12 mouse cellular contexts compared by ENCODE assay signal in the genomic region with DNA sequence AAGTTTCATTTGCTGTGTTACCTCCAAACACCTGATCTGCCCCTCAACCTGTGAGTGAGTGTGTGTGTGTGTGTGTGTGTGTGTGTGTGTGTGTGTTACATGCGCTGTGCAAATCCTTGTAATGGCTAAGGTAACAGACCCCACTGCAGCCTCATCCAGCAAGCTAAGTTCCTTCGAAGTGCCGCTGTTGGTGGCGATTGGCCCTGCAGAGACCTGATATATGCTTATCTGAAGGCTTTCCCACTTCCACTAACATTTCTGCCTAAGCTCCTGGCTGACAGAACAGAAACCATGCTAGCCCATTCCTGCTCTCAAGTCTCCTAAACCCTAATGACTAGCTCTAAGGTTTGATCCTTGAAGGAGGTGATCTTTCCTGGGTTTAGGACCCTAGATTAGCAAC.
DNase-seq lines count a peak whose midpoint lies in the region; ATAC-seq lines count a peak whose summit lies in the region.
"Had no signal": no experiment of that assay in that cellular context is flagged by ENCODE, and none has a peak within 500 bp of the region (broad histone marks: within the 10 kb centered on the region; RNA-seq: fewer than 3 reads in every experiment).

No protein-coding gene starts in this region.

- intact Hi-C loops in heart, postnatal 25 days (cut with DNase I): no loop called here

- H3K9me3 ChIP-seq in heart, embryonic 15.5 days (replicated peaks): no peaks in the 10 kb centered on the region
- H3K9me3 ChIP-seq in intestine, embryonic 16.5 days (ENCODE audit: control insufficient read depth, low read length): no peaks in the 10 kb centered on the region
- H3K9me3 ChIP-seq: forebrain, embryonic 10.5 days; limb, embryonic 12.5 days had no signal

- H3K9ac ChIP-seq in heart, embryonic 15.5 days: peak overlapping the region; percentile 25; the same call in 1 of the 2 replicates
- 0 out of 2 replicates have a peak overlapping the region, but pooled peaks have one; percentile 21 for H3K9ac ChIP-seq in intestine, embryonic 16.5 days (ENCODE audit: low read depth, low read length)
- H3K9ac ChIP-seq: hindbrain, embryonic 14.5 days; limb, embryonic 12.5 days had no signal

- H3K27ac ChIP-seq in heart, embryonic 15.5 days: peak overlapping the region; percentile 32
- peak overlapping the region; percentile 62 for H3K27ac ChIP-seq in brown adipose tissue, adult 24 weeks (replicated peaks; ENCODE audit: low read depth, low read length)
- H3K27ac ChIP-seq in intestine, embryonic 16.5 days (ENCODE audit: low read length): peak overlapping the region; percentile 91
- H3K27ac ChIP-seq: forebrain, embryonic 10.5 days; hindbrain, embryonic 14.5 days; limb, embryonic 12.5 days had no signal

- H3K36me3 ChIP-seq in heart, embryonic 15.5 days: no peaks in the 10 kb centered on the region
- no peaks in the 10 kb centered on the region for H3K36me3 ChIP-seq in intestine, embryonic 16.5 days (ENCODE audit: control insufficient read depth, insufficient read depth, low read length)
- H3K36me3 ChIP-seq: forebrain, embryonic 10.5 days had no signal

- no peak for ATAC-seq in heart, embryonic 15.5 days (replicated peaks; ENCODE audit: insufficient number of reproducible peaks, insufficient read depth, low FRiP score, low read depth)
- ATAC-seq in intestine, embryonic 16.5 days: no peak
- ATAC-seq in megakaryocyte-erythroid progenitor cell, adult 5-6 weeks (replicated peaks; ENCODE audit: low FRiP score, low TSS enrichment, poor library complexity, severe bottlenecking): peak; percentile 31; the same call in 1 of the 2 replicates

- DNase-seq in heart, postnatal 25 days (ENCODE audit: low spot score): no peak
- DNase-seq in embryo, embryonic 10.5 days (ENCODE audit: low spot score): no peak
- no peak for DNase-seq in adrenal gland, postnatal 4 days (ENCODE audit: low spot score in 2 of 2)
- DNase-seq: retina, postnatal 1 day; thymus, postnatal 4 days had no signal

- peaks cover 29% of the 10 kb centered on the region for H3K4me1 ChIP-seq in heart, embryonic 15.5 days (replicated peaks)
- peaks cover 27% of the 10 kb centered on the region for H3K4me1 ChIP-seq in brown adipose tissue, adult 24 weeks (ENCODE audit: control insufficient read depth, insufficient read depth, insufficient read length, low read length)
- H3K4me1 ChIP-seq in intestine, embryonic 16.5 days (ENCODE audit: control insufficient read depth, insufficient read depth, low read length): peaks cover 29% of the 10 kb centered on the region

- no peak overlapping the region for H3K4me2 ChIP-seq in heart, embryonic 15.5 days
- H3K4me2 ChIP-seq in intestine, embryonic 16.5 days (ENCODE audit: low read depth, low read length): peak overlapping the region; percentile 45
- H3K4me2 ChIP-seq: hindbrain, embryonic 14.5 days; limb, embryonic 12.5 days had no signal

- H3K27me3 ChIP-seq in heart, embryonic 15.5 days: no peaks in the 10 kb centered on the region
- no peaks in the 10 kb centered on the region for H3K27me3 ChIP-seq in intestine, embryonic 16.5 days (replicated peaks; ENCODE audit: control insufficient read depth, insufficient read depth, low read length)
- H3K27me3 ChIP-seq: limb, embryonic 12.5 days had no signal

- WGBS in heart, embryonic 15.5 days: 46% methylated on average over 4 of the region's 4 CpGs
- WGBS in intestine, embryonic 16.5 days: 66% methylated on average over 4 of the region's 4 CpGs

- no peak overlapping the region for H3K4me3 ChIP-seq in heart, embryonic 15.5 days
- H3K4me3 ChIP-seq in brown adipose tissue, adult 24 weeks (ENCODE audit: insufficient read depth, low read depth, low read length): no peak overlapping the region
- H3K4me3 ChIP-seq in intestine, embryonic 16.5 days (ENCODE audit: low read length): peak overlapping the region; percentile 11; the same call in 1 of the 2 replicates
- H3K4me3 ChIP-seq: forebrain, embryonic 10.5 days; limb, embryonic 12.5 days had no signal

Comparison
In these comparisons a context has a peak if more than half of its experiments do, and no peak if none do; other contexts are left out.
1. H3K27ac ChIP-seq: peak in every context shown above with its lines; median percentile 91 in intestine, embryonic 16.5 days; 62 in brown adipose tissue, adult 24 weeks; 32 in heart, embryonic 15.5 days.